Mouse (Mus musculus) kidney, adult 10 weeks (tissue): ENCODE measurements around the gene Vmn1r198. TPM values are rescaled to one million over a fixed set of nuclear protein-coding genes. Genes with fewer than 3 reads are reported as not detected.

Experiments used
- polyA plus RNA-seq: library from polyadenylated mRNA; stranded (reverse); fragments of 350-450 nt; fragmentation: Illumina TruSeq; extraction: RNeasy Lipid Tissue Mini Kit (QIAGEN cat#74804); gene quantifications from one replicate; pipeline ENCODE4 v1.2.3, GENCODE M21; 2014; ENCODE audit warnings: low read depth, low replicate concordance

Gene Vmn1r198
- polyA plus RNA-seq: not detected

DNA sequence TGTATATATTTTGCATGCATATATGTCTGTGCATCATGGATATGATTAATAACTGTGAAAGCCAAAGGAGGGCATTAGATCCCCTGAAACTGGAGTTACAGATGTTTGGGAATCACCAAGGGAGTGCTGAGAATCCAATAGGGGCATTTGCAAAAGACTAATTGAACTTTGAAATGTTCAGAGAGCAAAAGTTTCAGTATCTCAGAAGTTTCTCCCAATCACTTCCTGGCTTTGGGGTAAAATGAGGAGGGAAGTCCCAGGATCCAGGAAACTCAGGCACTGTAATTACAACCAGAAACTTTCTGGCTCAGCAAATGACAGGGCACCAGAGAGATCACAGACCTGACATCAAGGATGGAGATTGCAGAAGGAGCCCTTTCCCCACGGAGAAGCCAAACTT, at the start of gene Vmn1r198:
TSS of gene Vmn1r198 (plus strand) at position 301 of the 400 bp plus-strand sequence.

DNA sequence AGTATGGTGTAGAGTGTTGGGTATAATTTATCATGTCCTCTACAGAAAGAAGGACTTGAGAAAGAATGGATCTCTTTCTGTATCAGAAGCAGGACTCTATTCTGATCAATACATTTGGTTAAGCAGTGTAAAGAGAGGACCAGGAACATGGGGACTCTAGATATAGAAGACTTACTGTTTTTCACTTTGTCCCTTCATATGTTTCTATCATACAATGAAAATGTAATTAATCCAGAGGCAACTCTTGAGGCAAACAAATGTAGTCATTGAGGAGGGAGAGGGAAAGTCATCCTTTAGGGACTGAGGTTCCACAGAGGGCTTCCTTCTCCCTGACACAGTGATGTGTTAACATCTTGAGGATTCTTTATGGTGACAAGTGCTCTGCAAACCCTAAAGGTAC, 25.9 kb upstream of the Vmn1r198 start, which contains the start of gene Vmn1r197:
TSS of gene Vmn1r197 (plus strand) at position 301 of the 400 bp plus-strand sequence.

GRCm38 (mm10) chr13:22379518-22379917, 29.4 kb downstream of the Vmn1r198 start, which contains the start of gene Vmn1r199:
Vmn1r199 (plus strand) TSS chr13:22379818.

DNA sequence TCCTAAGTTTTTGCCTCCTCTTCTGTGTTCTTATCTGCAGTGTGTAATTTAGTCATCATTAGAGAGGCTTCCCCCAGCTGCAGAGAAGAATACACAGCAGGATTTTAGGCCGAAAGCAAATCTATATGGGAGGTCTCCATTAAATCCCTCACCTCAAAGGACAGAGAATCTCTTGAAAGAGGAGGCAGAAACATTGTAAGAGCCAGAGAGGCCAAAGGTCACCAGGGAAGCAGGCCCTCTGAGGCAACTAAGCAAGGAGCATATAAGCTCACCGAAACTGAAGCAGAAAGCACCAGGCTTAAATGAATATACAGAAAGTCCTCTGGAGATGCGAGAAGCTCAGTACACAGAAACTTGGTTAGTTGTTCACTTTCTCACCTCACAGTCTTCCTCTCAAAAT, 39.9 kb downstream of the Vmn1r198 start, which contains the start of gene Vmn1r200:
TSS of gene Vmn1r200 (plus strand) at position 301 of the 400 bp plus-strand sequence.

Other genes starting within 250 kb of the Vmn1r198 start
- gene Vmn1r189, start 244.5 kb upstream of the Vmn1r198 start, polyA plus RNA-seq: not detected
- not detected for gene Vmn1r191, start 166.4 kb upstream of the Vmn1r198 start, polyA plus RNA-seq
- not detected for gene Vmn1r192, start 159.2 kb upstream of the Vmn1r198 start, polyA plus RNA-seq
- gene Vmn1r193, start 127.2 kb upstream of the Vmn1r198 start, polyA plus RNA-seq: not detected
- gene Vmn1r194, start 106.1 kb upstream of the Vmn1r198 start, polyA plus RNA-seq: not detected
- gene Vmn1r195, start 79.8 kb upstream of the Vmn1r198 start, polyA plus RNA-seq: not detected
- not detected for gene Vmn1r196, start 60.4 kb upstream of the Vmn1r198 start, polyA plus RNA-seq
- not detected for gene Vmn1r197, start 25.8 kb upstream of the Vmn1r198 start, polyA plus RNA-seq
- gene Vmn1r199, start 29.5 kb downstream of the Vmn1r198 start, polyA plus RNA-seq: not detected
- gene Vmn1r200, start 40.0 kb downstream of the Vmn1r198 start, polyA plus RNA-seq: not detected
- not detected for gene Vmn1r201, start 121.6 kb downstream of the Vmn1r198 start, polyA plus RNA-seq
- not detected for gene Vmn1r202, start 155.0 kb downstream of the Vmn1r198 start, polyA plus RNA-seq
- not detected for gene Vmn1r203, start 167.8 kb downstream of the Vmn1r198 start, polyA plus RNA-seq
- not detected for gene Vmn1r204, start 202.8 kb downstream of the Vmn1r198 start, polyA plus RNA-seq
- gene Vmn1r205, start 242.6 kb downstream of the Vmn1r198 start, polyA plus RNA-seq: not detected